Mouse (Mus musculus): ENCODE results near the gene Tmem236. TPM values are rescaled to one million over a fixed set of nuclear protein-coding genes. Genes with fewer than 3 reads are reported as not detected.

Tmem236 gene
- polyA plus RNA-seq (2012; rRNA removed): 13.0 and 14.6 TPM in 2 replicates

DNA sequence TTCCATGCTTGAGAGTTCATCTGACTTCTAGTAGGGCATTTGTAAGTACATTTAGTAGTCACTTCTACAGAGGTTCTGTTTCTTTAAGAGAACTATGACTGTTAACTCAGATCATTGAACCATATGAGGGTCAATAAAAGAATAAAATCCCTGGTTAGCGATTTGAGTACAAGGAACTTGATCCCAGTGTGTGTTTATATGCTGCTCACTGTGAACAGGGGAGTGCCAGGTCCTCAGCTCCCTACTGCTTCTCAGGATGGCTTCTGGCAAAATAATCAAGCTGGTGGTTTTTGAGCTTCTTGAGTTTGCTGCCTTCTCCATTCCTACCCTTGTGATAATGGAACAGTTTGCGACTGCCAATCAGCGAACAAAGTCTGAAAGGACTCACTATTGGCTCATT, at the start of gene Tmem236:
Gene Tmem236, plus strand, starts transcription at position 190 of the 400 bp plus-strand sequence.

DNA sequence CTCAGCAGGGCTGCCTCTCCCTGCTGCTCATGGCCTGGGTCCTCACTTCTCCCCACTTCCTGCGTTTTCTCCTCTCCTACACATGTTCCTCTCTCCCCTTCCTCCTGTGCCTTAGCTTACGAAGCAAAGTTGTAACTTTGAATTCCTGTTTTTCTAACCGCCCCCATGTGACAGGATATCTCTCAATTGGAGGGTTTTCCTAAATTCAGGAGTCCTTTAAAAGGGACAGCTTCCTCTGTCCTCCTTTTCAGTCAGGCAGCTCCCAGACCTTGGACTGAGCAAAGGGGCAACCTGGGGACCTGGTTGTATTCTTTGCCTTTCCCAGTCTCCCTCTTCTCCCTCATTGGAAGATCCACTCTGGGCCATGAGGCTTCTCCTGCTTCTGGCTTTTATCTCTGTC, 54.8 kb downstream of the Tmem236 start, which contains the start of gene Mrc1:
Gene Mrc1, plus strand, starts transcription at position 244 of the 400 bp plus-strand sequence.

Other genes with a start within 250 kb of the Tmem236 start
- 66.0 and 86.0 TPM in 2 replicates for gene Hacd1, start 118.4 kb upstream of the Tmem236 start, polyA plus RNA-seq (2012; rRNA removed)
- gene Stam, start 100.4 kb upstream of the Tmem236 start, polyA plus RNA-seq (2012; rRNA removed): 12.5 and 24.6 TPM in 2 replicates
- gene Mrc1, start 54.9 kb downstream of the Tmem236 start, polyA plus RNA-seq (2012; rRNA removed): 1.1 and 1.6 TPM in 2 replicates
- not detected in 2 replicates for gene Slc39a12, start 213.8 kb downstream of the Tmem236 start, polyA plus RNA-seq (2012; rRNA removed)

Measured in colon, adult 2 months (tissue).